19 mouse cellular contexts compared by ENCODE assay signal in the genomic region with DNA sequence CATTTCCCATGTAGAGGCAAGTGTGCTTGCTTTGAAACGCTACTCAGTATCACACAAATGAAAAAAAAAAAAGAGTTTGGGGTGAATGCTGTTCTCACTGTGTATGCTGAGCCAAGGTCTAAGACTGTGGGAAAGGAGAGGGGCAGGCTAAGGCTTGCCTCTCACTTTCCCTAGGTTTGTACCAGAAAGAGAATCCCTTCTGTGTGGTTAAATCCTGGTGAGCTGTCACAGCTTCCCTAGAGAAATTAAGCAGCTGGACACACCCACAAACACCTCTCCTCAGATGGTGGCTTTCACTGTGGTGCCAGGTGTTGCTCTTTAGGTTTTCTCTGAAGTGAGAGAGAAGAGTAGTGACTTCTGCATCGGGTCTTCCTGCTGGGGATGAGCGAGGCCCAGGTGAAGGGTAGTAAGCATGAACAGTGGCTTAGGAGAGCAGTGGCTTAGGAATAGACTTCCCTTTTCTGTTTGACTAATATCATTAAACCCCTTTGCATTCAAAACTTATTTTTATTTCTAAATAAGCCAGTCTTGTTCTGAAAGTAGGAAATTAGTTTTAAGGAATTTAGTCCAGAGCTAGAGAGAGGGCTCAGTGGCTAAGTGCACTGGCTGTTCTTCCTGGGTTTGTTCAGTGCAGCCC. TPM values are rescaled to one million over a fixed set of nuclear protein-coding genes. Genes with fewer than 3 reads are reported as not detected.
DNase-seq lines count a peak whose midpoint lies in the region; ATAC-seq lines count a peak whose summit lies in the region.
"Had no signal": no experiment of that assay in that cellular context is flagged by ENCODE, and none has a peak within 500 bp of the region (broad histone marks: within the 10 kb centered on the region; RNA-seq: fewer than 3 reads in every experiment).

No protein-coding gene starts in this region.

- no peaks in the 10 kb centered on the region for H3K9me3 ChIP-seq in liver, embryonic 13.5 days (replicated peaks)
- no peaks in the 10 kb centered on the region for H3K9me3 ChIP-seq in stomach, embryonic 15.5 days
- H3K9me3 ChIP-seq: forebrain, embryonic 10.5 days had no signal

- no peak overlapping the region for H3K4me2 ChIP-seq in liver, embryonic 13.5 days
- H3K4me2 ChIP-seq in stomach, embryonic 15.5 days = no peak overlapping the region
- H3K4me2 ChIP-seq: heart, embryonic 11.5 days; midbrain, embryonic 11.5 days had no signal

- peaks cover 89% of the 10 kb centered on the region for H3K4me1 ChIP-seq in liver, embryonic 13.5 days (replicated peaks)
- peaks cover 11% of the 10 kb centered on the region for H3K4me1 ChIP-seq in brown adipose tissue, adult 24 weeks (ENCODE audit: control insufficient read depth, insufficient read depth, insufficient read length, low read length)
- peaks cover 25% of the 10 kb centered on the region for H3K4me1 ChIP-seq in stomach, embryonic 15.5 days

- peaks cover 24% of the 10 kb centered on the region for H3K36me3 ChIP-seq in liver, embryonic 13.5 days
- H3K36me3 ChIP-seq in stomach, embryonic 15.5 days = no peaks in the 10 kb centered on the region

- H3K4me3 ChIP-seq in liver, embryonic 13.5 days (replicated peaks) = no peak overlapping the region
- no peak overlapping the region for H3K4me3 ChIP-seq in brown adipose tissue, adult 24 weeks (ENCODE audit: insufficient read depth, low read depth, low read length)
- no peak overlapping the region for H3K4me3 ChIP-seq in stomach, embryonic 15.5 days (replicated peaks)
- H3K4me3 ChIP-seq: forebrain, embryonic 10.5 days; myocyte had no signal

- no peaks in the 10 kb centered on the region for H3K27me3 ChIP-seq in liver, embryonic 13.5 days
- no peaks in the 10 kb centered on the region for H3K27me3 ChIP-seq in stomach, embryonic 15.5 days (replicated peaks)

- 68% methylated on average over 3 of the region's 3 CpGs for WGBS in liver, embryonic 13.5 days (ENCODE audit: insufficient replicate concordance)
- 59% methylated on average over 3 of the region's 3 CpGs for WGBS in stomach, embryonic 15.5 days

- H3K9ac ChIP-seq in liver, embryonic 13.5 days = peak overlapping the region; percentile 10; the same call in 1 of the 2 replicates
- no peak overlapping the region for H3K9ac ChIP-seq in stomach, embryonic 15.5 days

- no peak for DNase-seq in liver, embryonic 13.5 days
- DNase-seq in liver = no peak
- DNase-seq in induced T-regulatory cell, adult 2 months (ENCODE audit: low read depth) = peak; percentile 24
- no peak for DNase-seq in cerebellum, postnatal 10 days
- DNase-seq in left cerebral cortex, adult 8-10 months (ENCODE audit: low spot score in 2 of 2) = no peak
- DNase-seq: adrenal gland, postnatal 36 days; cerebellum, adult 9-11 months; kidney, postnatal 14 days; lung, postnatal 14 days; spleen, adult 18-20 months had no signal

- ATAC-seq in liver, embryonic 13.5 days (ENCODE audit: low read depth) = no peak
- no peak for ATAC-seq in stomach, embryonic 15.5 days (ENCODE audit: insufficient read depth, low FRiP score, low read depth)
- ATAC-seq: intestine, postnatal 0 days had no signal

- H3K27ac ChIP-seq in liver, embryonic 13.5 days = peak overlapping the region; percentile 97
- peak overlapping the region; percentile 42; the same call in 1 of the 2 replicates for H3K27ac ChIP-seq in brown adipose tissue, adult 24 weeks (replicated peaks; ENCODE audit: low read depth, low read length)
- H3K27ac ChIP-seq in stomach, embryonic 15.5 days = peak overlapping the region; percentile 92

RNA-seq across cellular contexts. Expression of a gene that starts 26.4 kb away (rescaled TPM):
- polyA plus RNA-seq in liver, embryonic 13.5 days (2015; fragmentation: Nextera tagmentation; extraction: Ambion mirVana) = 0.22 and 0.30 TPM in 2 replicates
- polyA plus RNA-seq in brown adipose tissue, adult 24 weeks (2012; ENCODE audit: insufficient read depth, insufficient read length, missing spikeins) = not detected in 2 replicates
- polyA plus RNA-seq in stomach, embryonic 15.5 days (2015; fragmentation: Nextera tagmentation; extraction: Ambion mirVana) = 7.0 and 10.9 TPM in 2 replicates
- total RNA-seq in left cerebral cortex, adult 8-10 months (2022) = under 1 TPM; 0.14 to 0.30 (median 0.15) TPM
- total RNA-seq: hematopoietic stem cell, adult 5-6 weeks; neutrophil, adult 5-6 weeks had no signal

Comparison
In these comparisons a context has a peak if more than half of its experiments do, and no peak if none do; other contexts are left out.
1. H3K27ac ChIP-seq: peak in every context shown above with its lines; median percentile 97 in liver, embryonic 13.5 days; 92 in stomach, embryonic 15.5 days; 42 in brown adipose tissue, adult 24 weeks.